Mouse (Mus musculus) layer of hippocampus, adult 18-20 months (tissue): ENCODE data around the gene Stk10. TPM values are rescaled to one million over a fixed set of nuclear protein-coding genes. Genes with fewer than 3 reads are reported as not detected.

Experiments
- DNase-seq, 2 experiments: peaks; one replicate each; pipeline ENCODE4 v3.0.0; 2022; ENCODE audit warnings: low spot score in 2 of 2
- total RNA-seq, 2 experiments: library from RNA; stranded (reverse); gene quantifications; 2 replicates each; pipeline ENCODE4 v1.2.3; 2021

Stk10 gene
- total RNA-seq, 2 experiments from 2014 or later, result 7.6 to 8.0 TPM

DNA sequence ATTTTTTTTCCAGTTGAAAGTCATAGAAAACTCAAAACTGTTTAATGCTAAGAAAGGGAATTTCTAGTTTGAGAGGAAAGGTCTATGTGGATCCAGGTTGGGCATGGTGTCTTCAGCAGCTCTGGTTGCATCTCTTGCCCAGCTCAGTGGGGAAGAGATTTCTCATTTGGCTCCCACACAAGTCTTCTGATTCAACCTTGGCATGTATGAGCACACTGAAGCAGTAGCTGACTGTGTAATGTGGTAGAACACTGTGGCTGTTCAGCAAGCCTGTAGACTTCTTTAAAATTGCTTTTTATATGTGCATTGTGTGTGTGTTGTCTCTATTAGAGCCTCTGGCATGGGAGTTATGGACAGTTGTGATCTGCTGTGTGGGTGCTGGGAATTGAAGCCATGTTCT lies 133.9 kb downstream of the Stk10 start:
- DNase-seq, result no peak

DNA sequence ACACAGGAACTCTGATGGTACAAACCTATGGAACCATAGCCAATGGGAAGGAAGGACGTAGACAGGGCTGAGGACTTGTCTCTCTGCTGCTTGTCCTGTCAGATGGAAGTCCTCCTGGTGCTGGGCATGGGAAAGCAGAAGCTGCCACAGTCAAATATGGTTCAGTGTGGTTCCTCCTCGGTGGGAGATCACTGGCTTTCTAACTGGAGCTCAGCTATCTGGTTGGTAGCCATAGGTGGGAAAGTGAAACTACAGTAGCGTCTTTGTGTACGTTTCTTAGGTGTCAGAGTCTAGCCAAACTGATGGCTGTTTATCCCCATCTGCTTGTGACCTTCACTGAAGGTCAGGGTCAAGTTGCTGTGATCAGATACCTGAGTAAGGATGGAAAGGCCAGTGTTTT lies 138.4 kb downstream of the Stk10 start:
- no peak for DNase-seq

Other genes with a start within 250 kb of the Stk10 start
- gene Hba-a1, start 249.8 kb upstream of the Stk10 start, total RNA-seq, result 100 to 1,000 TPM; 298 to 318 TPM
- 1 to 10 TPM in 1 of 2 experiments, not detected in 1; 1.6 TPM for gene Hbq1b, start 246.3 kb upstream of the Stk10 start, total RNA-seq
- 100 to 1,000 TPM; 253 to 257 TPM for gene Hba-a2, start 236.8 kb upstream of the Stk10 start, total RNA-seq
- 1 to 10 TPM in 1 of 2 experiments, under 1 TPM in 1; 0.97 to 1.3 TPM for gene Hbq1a, start 233.2 kb upstream of the Stk10 start, total RNA-seq
- gene Sh3pxd2b, start 185.5 kb upstream of the Stk10 start, total RNA-seq, result 10 to 100 TPM; 10.0 to 12.0 TPM
- gene Ubtd2, start 77.9 kb upstream of the Stk10 start, total RNA-seq, result 10 to 100 TPM; 27.4 to 31.3 TPM
- 1 to 10 TPM; 2.6 to 2.9 TPM for gene Efcab9, start 1.2 kb upstream of the Stk10 start, total RNA-seq
- gene Fbxw11, start 109.4 kb downstream of the Stk10 start, total RNA-seq, result 100 to 1,000 TPM; 141 to 164 TPM